Mouse (Mus musculus) adrenal gland, adult (tissue): ENCODE data around the gene Sgsm2.

Experiments used
- DNase-seq, 2 experiments: peaks; one replicate each; pipeline ENCODE4 v3.0.0; 2022 to 2023; ENCODE audit warnings: low spot score in 1 of 2; ENCODE audit not compliant: inconsistent age in 2 of 2

Gene Sgsm2

DNA sequence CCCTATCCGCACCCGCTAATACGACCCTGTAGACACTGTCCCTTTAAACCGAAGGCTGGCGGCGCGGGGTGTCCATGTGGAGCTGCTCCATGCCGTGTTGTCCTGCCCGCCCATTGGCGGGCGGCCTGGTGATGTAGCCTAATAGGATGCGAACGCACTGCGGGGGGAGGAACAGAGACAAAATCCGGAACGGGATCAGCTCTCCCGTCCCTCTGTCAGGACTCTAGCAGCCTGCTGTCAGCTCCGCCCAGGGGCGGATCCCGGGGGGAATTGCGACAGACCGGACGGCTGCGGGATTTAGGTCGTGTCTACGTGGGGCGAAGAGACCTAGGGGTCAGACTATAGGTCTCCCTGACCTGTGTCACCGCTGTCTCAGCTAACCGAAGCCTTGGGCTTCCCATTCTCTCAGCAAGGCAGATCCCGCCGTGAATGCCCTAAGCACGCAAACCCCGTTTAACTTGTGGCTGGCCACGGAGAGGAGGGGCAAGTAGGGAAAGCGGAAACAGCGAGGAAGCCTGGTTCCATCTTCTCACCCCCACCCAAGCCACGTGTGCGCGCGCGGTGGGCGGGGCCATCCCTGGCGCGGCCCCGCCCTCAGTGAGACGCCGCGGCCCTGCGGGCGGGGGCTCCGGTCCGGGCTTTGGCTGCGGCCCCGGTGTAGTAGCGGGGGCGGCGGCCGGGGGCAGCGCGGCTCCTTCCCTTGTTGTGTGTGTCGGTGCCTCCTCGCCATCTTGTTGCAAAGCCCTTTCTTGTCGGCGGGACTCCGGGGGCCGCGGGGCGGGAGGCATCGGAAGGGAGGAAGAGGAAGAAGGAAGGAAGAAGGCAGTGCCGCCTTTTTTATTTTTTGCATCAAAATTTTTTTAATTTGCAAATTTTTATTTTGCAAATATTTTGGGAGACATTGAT, 66.4 kb downstream of the Sgsm2 start, which contains the start of gene Mnt:
Gene Mnt, plus strand, starts transcription at position 665 of the 906 bp plus-strand sequence.
- peak; percentile 100 for DNase-seq

DNA sequence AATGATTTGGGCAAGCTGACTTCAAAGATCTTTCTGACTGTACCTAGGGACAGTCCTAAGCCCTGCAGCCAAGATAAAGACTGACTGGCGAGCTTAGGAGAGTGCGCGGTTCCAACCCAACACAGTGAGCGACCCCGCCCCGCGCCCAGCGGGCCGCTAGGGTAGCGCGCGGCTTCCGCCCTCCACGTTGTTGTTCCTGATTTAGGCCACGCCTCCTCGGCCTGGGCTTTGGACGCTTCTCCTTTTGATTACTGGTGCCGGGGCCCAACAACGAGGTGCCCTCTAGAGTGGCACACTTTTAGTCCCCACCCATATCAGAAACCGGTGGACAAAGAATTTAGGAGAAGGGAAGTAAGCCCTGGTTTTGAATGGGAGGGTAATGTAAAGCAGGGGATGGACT, 67.0 kb downstream of the Sgsm2 start:
- DNase-seq = peak; percentile 92 to 97

DNA sequence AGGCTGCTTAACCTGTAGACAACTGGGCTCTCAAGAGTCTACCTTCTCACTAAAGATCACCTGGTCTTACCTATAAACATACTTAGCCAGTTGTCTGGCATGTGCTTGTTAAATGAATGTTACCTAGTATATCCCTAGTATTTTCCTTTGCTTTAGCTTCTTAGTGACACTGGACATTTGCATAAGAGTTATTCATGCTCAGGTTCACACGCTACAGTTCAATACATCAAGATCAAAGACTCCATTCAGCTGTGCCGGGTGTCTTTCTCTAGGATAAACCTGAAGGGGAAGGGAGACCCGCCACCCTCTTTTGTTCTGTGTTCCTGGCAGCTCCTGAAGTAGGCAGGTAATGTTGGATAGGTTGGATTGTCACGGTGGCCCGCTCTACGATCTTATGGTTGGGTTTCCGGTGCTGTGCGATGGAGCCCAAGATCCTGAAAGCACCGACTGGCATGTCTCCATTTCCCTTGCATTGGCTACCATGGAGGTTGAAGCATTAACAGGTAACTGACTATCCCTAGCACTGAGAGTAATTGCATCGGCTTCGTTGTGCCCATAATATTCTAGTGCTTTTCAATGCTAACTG, 67.8 kb downstream of the Sgsm2 start:
- peak; percentile 30 to 55 for DNase-seq

DNA sequence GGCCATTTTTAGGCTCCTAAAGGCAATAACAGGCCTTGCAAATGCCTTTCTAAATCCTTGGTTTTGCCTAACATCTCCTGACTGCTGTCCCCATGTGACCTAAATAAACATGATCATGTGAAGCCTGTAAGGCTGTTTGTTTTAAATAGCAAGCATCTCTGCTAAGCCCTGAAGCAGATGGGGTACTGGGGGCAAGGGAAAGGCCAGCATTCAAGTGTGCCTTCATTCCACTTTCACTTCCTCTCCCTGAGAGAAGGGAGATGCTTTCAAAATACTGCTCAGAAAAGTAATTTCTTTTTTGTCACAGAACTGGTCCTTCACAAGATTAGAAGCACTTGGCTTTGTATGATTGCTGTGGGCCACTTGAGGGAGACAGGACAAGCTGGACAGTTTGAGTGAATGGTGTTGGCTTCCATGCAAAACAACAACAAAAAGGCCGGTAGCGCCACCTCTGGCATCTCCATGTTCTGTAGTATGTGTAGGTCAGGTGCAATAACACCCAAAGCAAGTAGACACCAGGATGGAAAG, 68.4 kb downstream of the Sgsm2 start:
- DNase-seq = peak; percentile 32 to 59

DNA sequence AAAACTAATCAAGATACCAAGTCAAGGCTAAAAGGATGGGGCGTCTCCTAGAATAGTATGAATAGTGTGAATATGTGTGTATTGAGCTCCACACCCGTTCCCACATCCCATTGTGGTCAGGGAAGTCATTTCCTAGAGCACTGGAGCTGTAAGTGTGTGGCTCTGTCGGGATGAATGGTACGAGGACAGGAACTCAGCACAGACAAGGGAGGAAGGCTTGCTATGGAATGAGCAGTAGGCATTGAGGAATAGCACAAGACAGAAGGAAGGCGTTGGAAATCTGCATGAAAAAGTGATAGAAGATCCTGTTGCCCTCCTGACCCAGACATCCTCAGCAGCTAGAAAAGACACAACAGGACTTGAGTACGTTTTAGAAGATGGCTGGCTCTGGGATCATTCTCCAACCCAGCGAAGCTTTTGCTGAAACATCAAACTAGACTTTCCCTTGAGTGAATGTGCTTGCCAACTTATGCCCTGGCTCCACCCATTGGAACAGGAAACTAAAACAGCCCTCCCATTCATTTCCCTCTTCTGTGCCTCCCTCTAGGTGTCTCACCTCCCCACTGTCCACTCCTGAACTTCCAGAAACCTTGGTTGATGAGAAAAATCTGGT, 69.0 kb downstream of the Sgsm2 start:
- peak; percentile 15 to 54 for DNase-seq

DNA sequence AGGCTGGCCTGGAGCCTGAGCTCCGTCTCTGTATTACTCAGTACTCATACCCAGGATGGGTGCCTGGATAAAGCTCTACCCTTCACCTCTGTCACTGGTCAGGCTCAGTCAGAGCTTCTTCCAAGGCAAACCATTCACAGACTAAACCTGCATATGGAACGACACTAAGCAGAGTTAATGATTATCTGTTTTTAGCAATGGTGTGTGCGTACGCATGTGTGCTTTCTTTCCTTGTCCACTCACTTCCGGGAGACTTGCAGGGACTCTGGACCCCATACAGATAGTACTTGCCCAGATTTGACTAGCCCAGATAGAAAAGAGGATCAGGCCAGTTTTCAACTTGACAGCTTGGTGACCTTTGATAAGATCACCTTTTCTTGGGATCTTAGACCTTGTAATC, 70.2 kb downstream of the Sgsm2 start:
- peak; percentile 13 to 62 for DNase-seq

DNA sequence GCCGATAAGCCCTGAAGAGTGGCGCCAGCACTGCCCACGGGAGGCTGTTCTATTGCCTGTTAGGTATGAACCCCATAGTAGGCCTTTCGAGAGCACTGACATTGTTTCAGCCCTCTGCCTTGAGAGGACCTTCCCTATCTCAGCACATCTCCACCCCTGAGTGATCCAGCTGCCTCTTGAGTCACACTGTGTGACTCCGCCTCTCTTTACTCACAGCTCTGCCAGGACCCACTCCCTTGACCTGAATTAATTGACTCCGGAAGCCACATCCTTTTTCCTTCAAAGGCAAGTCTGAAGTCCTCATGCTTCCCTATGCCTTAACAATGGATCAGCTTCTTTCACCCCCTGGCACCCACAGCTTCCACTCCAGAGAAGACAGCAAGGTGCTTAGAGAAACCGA, 70.7 kb downstream of the Sgsm2 start:
- peak; percentile 86 to 92 for DNase-seq

DNA sequence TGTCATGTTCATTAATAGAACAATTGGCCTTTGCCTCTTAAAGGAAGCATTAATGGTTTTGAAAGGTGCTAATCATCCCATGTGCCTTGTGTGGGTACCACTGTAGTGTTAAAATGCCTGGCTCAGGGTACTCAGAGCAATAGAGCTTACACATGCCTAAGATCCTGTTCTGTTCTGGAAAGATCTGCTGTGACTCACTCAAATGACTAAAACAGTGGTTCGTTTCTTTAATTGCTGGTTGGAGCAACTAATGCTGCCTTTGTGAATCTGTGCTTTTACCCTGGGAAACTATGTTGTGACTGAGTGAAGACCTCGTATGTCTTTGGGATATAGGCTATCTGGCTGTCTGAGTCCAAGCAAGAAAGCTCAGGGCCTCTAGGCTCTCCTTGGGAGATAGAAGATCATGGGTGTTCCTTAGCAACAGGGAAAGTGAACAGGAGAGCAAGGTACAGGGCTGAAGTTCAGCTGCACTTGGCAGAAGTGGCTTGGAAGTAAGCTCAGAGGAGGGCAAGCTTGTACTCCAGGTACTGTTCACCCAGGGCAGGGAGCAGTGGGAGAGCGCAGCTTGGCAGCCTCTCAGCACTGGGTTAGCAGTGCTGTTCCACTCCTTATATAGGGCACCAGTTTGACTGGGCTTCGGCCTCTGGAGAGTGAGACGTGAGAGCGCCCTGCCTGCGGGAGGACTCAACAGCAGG, 74.0 kb downstream of the Sgsm2 start:
- DNase-seq = peak; percentile 18 to 82

DNA sequence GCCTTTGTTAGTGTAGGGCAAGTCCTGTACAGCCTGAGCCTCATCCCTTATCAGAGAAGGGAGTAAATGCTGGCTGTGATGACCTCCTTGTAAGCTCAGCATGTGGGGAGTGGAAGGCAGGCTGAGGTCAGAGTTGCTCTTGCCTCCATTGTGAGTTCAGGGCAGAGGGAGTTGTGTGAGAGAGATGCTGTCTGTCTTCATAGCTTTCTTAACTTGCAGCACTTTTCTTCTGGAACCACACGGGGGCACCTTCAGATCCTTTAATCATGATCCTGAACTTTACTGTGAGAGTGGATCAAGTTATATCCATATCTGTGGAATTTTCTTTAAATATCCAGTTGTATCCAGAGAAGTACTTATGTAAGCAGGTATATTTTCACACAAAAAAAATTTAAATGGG, 75.4 kb downstream of the Sgsm2 start:
- DNase-seq = peak; percentile 42 to 78

DNA sequence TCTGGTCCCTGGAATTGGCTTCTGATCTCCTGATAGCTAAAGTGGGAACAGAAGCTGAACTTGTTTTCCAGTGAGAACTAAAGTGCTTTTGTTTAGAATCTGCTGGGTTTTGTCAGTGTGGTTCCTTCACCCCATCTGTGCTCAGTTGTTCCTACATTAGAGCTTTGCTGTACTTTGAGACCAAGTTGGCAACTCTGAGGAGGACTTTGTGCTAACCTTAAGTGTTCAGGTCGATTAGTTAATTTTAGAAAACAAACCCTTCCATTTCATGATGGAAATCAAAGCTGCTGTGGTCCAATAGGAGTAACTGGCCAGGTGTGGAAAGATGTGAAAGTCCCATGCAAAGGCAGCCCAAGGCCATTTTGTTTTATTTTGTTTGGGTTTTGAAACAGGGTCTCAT, 75.9 kb downstream of the Sgsm2 start:
- no peak for DNase-seq

DNA sequence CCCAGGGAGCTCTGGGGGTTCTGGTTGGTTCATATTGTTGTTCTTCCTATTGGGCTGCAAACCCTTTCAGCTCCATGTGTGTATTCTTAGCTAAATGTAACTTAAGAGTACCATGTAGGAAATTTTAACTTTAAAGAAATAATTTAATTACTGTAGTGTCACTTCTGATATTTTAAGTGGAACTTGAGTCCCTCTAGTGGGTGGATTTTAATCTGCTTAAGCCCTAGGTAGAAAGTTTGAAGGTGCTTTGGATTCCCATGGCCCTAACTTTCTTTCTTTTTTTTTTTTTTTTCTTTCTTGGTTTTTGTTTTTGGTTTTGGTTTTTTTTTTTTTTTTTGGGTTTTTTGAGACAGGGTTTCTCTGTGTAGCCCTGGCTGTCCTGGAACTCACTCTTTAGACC, 81.1 kb downstream of the Sgsm2 start:
- DNase-seq = no peak

DNA sequence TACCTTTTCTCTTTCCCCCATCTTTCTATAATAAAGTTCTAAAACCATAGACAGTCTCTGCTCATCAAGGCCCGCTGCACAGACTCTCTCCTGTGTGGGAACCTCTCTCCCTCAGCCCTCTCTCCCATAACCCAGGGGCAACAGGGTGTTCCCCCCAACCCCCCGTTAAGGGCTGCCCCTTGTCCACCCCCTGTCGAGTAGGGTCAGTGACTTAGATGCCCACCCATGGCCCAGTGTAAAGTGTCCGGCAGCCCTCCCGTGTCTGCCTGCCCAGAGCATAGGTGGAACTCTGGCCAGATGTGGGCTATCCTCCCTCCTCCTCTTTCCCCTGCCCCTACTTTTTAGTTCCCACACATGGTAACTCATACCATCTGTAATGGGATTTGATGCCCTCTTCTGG, 85.3 kb downstream of the Sgsm2 start:
- DNase-seq = no peak

DNA sequence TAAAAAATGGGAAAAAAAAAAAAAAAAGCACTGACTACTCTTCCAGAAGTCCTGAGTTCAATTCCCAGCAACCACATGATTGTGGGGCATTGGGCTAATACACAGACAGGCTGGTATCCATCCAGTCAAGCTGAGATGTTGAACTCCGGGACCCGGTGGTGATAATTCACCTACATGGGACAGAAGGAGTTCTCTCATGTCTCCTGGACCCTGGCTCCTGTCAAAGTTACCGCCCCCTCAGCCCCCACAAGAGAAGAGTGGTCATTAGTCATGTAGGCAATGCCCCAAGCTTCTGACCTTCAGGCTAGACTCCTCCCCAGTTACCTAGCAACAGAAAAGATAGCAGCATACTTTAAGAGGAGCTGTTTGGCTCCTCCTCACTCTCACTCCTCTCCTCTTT, 85.8 kb downstream of the Sgsm2 start:
- peak; percentile 47 to 77 for DNase-seq

DNA sequence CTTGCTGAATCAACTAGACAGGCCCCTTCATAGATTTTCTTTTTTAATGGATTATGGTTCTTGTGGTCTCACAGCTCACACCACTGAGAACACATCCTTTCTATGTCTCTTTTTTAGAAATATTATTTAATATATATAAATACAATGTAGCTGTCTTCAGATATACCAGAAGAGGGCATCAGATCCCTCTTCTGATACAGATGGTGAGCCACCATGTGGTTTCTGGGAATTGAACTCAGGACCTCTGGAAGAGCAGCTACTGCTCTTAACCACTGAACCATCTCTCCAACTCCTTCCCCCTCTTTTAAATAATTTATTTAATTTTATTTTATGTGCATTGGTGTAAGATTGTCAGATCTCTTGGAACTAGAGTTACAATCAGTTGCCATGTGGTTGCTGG, 86.7 kb downstream of the Sgsm2 start:
- no peak for DNase-seq

DNA sequence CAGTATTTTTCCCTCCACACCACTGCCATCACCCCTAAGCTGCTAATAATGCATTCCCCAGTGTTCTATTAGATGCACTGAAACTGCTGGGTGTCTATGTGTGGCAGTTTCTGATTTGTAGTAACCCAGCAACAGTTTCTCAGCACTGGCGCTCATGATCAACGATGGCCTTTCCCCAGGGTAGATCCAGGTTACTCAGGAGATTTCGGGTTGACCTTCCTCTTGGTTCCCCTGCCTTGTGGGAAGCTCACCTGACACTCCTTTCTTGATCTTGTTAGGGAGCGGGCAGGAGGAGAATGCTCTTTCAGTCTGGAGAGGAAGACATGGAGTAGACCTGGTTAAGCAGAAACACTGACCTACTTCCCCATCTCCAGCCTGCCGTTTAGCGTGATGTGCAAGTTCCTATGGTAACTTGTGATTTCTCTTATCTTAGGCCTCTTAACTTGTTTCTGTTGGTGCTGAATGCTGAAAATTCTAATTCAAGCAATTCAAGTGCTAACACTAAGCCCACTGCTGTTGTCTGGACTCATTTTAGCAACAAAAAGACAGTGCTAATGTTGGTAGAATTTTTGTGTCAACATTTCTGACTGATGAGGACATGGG, 88.5 kb downstream of the Sgsm2 start:
- no peak for DNase-seq

DNA sequence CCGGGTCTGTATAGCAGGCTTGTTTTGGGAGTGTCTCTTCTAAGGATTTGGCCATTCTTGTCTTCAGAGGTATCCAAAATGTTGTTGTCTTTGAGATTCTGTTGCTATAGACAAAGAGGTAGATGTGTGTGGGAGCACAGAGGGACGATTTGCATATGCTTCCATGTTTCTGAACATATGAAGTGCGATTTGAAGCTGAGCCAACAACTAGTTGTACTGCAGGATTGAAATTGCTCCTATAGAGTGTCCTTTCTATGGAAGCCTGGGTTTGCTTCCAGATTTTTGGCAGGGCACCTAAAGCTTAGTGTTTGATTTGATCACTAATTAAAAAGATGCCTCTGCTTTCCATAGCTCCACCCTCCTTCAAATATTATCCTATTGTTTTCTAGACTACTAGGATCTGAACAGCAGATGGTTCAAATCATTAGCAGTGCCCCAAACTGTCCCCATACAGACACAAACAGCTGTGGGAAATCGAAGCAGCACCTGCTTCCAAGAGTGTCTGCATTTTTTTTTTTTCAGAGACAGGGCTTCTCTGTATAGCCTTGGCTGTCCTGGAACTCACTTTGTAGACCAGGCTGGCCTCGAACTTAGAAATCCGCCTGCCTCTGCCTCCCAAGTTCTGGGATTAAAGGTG, 89.5 kb downstream of the Sgsm2 start:
- DNase-seq = no peak

DNA sequence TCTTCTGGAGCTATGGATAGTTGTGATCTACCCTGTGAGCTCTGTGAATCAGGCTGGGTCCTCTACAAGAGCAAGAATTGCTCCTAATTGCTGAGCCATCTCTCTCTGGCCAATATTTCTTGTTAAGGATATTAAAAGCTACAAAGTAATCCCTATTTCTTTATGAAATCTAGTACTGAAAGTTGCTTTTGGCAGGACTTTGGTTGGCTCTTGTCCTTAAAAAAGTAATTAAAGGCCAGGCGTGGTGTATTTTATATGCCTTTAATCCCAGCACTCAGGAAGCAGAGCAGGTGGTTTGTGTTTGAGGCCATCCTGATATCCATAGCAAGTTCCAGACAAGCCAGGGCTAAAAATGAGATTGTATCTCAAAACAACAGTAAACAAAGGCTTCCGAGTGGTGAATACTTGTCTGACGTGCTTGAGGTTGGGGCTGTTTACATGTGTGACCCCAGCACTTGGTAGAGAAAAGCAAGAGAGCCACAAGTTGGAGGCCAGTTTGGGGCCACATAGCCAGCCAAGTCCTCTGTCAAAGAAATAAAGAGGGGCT, 92.7 kb downstream of the Sgsm2 start:
- no peak for DNase-seq

DNA sequence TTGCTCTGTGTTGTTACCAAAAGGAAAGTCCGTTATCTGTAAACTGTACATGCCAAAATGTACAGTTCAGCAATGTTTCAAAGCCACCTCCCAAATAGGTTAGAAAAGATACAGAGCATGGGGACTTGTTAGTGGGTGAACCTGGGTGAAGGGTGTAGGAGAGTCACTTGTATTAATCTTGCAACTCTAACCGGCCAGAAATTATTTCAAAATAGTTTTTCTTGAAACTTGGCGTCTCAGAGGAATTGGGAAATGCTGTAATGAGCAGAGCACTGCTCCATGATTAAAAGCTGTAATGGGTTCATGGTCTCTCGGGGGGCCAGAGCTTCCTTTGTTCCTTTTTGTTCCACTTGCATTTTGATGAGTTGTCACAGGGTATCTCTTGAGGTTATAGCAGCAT, 96.2 kb downstream of the Sgsm2 start:
- DNase-seq = peak in 1 of 2 experiments; percentile 77
